Mouse (Mus musculus) hindbrain, embryonic 13.5 days (tissue): ENCODE measurements around the gene Slc4a11. TPM values are rescaled to one million over a fixed set of nuclear protein-coding genes. Genes with fewer than 3 reads are reported as not detected.

Experiments used
- ATAC-seq: fragments of 200-750 bp; cut with Nextera tagmentation; 2 replicates; pipeline ENCODE4 v1.8.0; 2017; ENCODE audit warnings: moderate TSS enrichment; ENCODE audit not compliant: low FRiP score
- H3K27ac ChIP-seq: fragments of 300-500 bp; sonication (generic); 2 replicates; pipeline ENCODE4 v1.5.1; 2015; ENCODE audit warnings: inconsistent platforms, mild to moderate bottlenecking, moderate library complexity
- H3K27me3 ChIP-seq: fragments of 300-500 bp; sonication (generic); 2 replicates; pipeline ENCODE4 v1.6.1; 2015; ENCODE audit warnings: mild to moderate bottlenecking, inconsistent platforms
- H3K36me3 ChIP-seq: fragments of 300-500 bp; sonication (generic); 2 replicates; pipeline ENCODE4 v1.6.1; 2015; ENCODE audit warnings: mild to moderate bottlenecking, inconsistent platforms
- H3K4me1 ChIP-seq: fragments of 300-500 bp; sonication (generic); replicated peaks from 2 replicates; pipeline ENCODE4 v1.6.1; 2015; ENCODE audit warnings: inconsistent platforms
- H3K4me2 ChIP-seq: fragments of 300-500 bp; sonication (generic); 2 replicates; pipeline ENCODE4 v1.6.1; 2015; ENCODE audit warnings: inconsistent platforms, mild to moderate bottlenecking, moderate library complexity
- H3K4me3 ChIP-seq: fragments of 300-500 bp; sonication (generic); 2 replicates; pipeline ENCODE4 v1.5.1; 2015; ENCODE audit warnings: mild to moderate bottlenecking, inconsistent platforms
- H3K9ac ChIP-seq: fragments of 300-500 bp; sonication (generic); 2 replicates; pipeline ENCODE4 v1.6.1; 2015; ENCODE audit warnings: mild to moderate bottlenecking, inconsistent platforms
- H3K9me3 ChIP-seq: fragments of 300-500 bp; sonication (generic); 2 replicates; pipeline ENCODE4 v1.6.1; 2016; ENCODE audit warnings: inconsistent platforms
- WGBS: fragments of 180-500 bp; shearing (Covaris S2); methylation state at CpG from one replicate; pipeline ENCODE4 v1.1.7; 2015; 5-methylcytosine and 5-hydroxymethylcytosine counted together
- polyA plus RNA-seq: library from polyadenylated mRNA; unstranded; fragments of >200 nt; fragmentation: Nextera tagmentation; extraction: Ambion mirVana; gene quantifications from 2 replicates; pipeline ENCODE4 v1.2.1, GENCODE M21; 2015

The Slc4a11 gene
- polyA plus RNA-seq = 0.32 and 1.1 TPM in 2 replicates

- peak within 1 kb of the TSS; percentile 70 for H3K9ac ChIP-seq
- H3K4me3 ChIP-seq = peak within 1 kb of the TSS; percentile 52
- no peaks in the 10 kb centered on the region for H3K36me3 ChIP-seq
- peak within 1 kb of the TSS; percentile 98 for H3K4me2 ChIP-seq
- peaks cover 61% of the 10 kb centered on the region for H3K27me3 ChIP-seq
- under 1% methylated on average over 65 of the region's 65 CpGs for WGBS
- peaks cover 21% of the 10 kb centered on the region for H3K4me1 ChIP-seq
- ATAC-seq = peak; percentile 56
- H3K9me3 ChIP-seq = no peaks in the 10 kb centered on the region
- H3K27ac ChIP-seq = no peak within 1 kb of the TSS
Observed at GRCm38 (mm10) chr2:130697153-130697810, at the start of gene Slc4a11. Gene Slc4a11, minus strand, starts transcription at chr2:130697519.

DNA sequence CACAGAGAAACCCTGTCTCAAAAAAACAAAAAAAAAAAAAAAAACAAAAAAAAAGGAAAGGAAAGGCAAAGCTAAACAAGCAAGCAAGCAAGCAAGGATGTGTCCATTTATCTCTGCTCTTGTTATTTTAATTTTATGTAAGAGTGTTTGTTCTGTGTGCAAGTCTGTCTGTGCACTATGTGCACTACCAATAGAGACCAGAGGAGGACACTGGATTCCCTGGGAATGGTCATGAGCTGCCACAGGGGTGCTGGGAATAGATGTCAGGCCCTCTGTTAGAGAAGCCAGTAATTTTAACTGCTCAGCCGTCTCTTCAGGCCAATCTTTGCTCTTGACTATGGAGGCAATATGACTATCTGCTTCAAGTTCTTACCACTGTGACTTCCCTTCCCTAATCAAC is 46.3 kb upstream of the Slc4a11 start:
- H3K4me1 ChIP-seq = no peaks in the 10 kb centered on the region
- H3K27me3 ChIP-seq = no peaks in the 10 kb centered on the region
- H3K27ac ChIP-seq = no peak overlapping the region
- H3K4me3 ChIP-seq = no peak overlapping the region
- 100% methylated on average over 1 of the region's 1 CpGs for WGBS
- no peak overlapping the region for H3K9ac ChIP-seq
- ATAC-seq = no peak
- H3K36me3 ChIP-seq = peaks cover 100% of the 10 kb centered on the region
- no peak overlapping the region for H3K4me2 ChIP-seq
- H3K9me3 ChIP-seq = 0 out of 2 replicates have a peak, but pooled peaks cover 4% of the 10 kb centered on the region

DNA sequence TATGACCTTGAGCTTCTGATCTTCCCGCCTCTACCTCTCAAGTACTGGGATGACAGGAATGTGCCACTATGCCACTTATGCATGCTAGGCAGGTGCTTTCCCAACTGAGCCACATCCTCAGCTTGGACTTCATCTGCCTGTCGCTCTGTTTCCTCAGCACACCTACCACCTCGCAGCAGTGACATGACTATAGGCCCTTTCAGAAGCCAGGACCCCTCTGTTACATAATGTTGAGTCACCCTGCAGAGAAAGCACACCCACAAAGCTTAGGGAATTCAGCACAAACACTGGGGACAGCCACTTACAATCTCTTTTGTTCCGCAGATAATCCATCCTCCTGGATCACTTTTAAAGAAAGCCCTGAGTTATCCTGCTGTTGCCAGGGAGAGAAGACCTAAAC is 42.8 kb upstream of the Slc4a11 start:
- H3K4me3 ChIP-seq = no peak overlapping the region
- no peak for ATAC-seq
- WGBS = 44% methylated on average over 4 of the region's 4 CpGs

DNA sequence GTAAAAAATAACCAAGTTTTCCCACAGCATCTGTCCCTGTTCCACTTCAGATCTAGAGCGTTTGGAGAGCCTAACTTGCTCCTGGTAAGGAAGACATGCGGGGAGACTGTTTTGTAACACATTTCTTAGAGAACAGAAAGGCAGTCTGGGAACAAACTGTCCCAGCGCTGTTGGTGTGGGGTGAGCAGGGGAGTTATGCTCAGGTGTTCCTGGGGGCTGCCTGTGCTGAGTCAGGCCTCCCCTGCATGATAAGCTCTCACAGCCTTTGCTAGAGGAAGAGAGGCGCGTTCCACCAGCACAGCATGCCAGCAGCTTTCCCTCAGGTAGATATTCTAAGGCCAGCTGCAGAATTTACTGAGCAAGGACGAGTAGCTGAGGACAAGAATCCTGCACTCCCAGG is 40.7 kb upstream of the Slc4a11 start:
- no peaks in the 10 kb centered on the region for H3K27me3 ChIP-seq
- WGBS = 74% methylated on average over 6 of the region's 6 CpGs
- no peak overlapping the region for H3K4me3 ChIP-seq
- ATAC-seq = no peak
- H3K9ac ChIP-seq = no peak overlapping the region
- no peak overlapping the region for H3K27ac ChIP-seq
- peaks cover 99% of the 10 kb centered on the region for H3K36me3 ChIP-seq
- no peaks in the 10 kb centered on the region for H3K4me1 ChIP-seq
- H3K9me3 ChIP-seq = no peaks in the 10 kb centered on the region
- H3K4me2 ChIP-seq = no peak overlapping the region

More for the DNA sequence above, 42.8 kb upstream of the Slc4a11 start:
- peaks cover 100% of the 10 kb centered on the region for H3K36me3 ChIP-seq
- no peak overlapping the region for H3K4me2 ChIP-seq
- H3K4me1 ChIP-seq = no peaks in the 10 kb centered on the region
- H3K27ac ChIP-seq = no peak overlapping the region
- H3K9me3 ChIP-seq = no peaks in the 10 kb centered on the region
- H3K27me3 ChIP-seq = no peaks in the 10 kb centered on the region
- no peak overlapping the region for H3K9ac ChIP-seq

DNA sequence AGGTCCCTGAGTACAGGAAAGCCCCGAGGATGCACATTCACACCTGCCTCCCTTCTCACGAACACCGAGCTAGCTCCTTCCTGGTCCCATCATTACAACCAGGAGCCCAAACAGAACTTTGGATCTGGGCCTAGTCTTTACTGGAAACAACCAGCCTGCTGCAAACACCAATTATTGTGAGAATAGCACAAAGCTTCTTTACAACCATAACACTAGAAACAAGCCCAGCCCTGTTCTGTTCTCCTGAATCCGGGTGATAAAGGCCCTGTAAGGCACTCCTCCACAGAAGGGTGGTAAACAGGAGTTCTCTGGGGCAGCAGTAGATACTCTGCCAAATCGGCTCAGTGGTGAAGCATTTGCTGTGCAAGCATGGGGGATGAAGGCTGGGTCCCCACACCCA is 38.0 kb upstream of the Slc4a11 start:
- H3K9ac ChIP-seq = no peak overlapping the region
- H3K27ac ChIP-seq = no peak overlapping the region
- no peak overlapping the region for H3K4me3 ChIP-seq
- H3K4me2 ChIP-seq = no peak overlapping the region
- no peaks in the 10 kb centered on the region for H3K9me3 ChIP-seq
- no peaks in the 10 kb centered on the region for H3K27me3 ChIP-seq
- WGBS = 90% methylated on average over 5 of the region's 5 CpGs
- H3K4me1 ChIP-seq = no peaks in the 10 kb centered on the region
- H3K36me3 ChIP-seq = peaks cover 97% of the 10 kb centered on the region
- ATAC-seq = no peak

DNA sequence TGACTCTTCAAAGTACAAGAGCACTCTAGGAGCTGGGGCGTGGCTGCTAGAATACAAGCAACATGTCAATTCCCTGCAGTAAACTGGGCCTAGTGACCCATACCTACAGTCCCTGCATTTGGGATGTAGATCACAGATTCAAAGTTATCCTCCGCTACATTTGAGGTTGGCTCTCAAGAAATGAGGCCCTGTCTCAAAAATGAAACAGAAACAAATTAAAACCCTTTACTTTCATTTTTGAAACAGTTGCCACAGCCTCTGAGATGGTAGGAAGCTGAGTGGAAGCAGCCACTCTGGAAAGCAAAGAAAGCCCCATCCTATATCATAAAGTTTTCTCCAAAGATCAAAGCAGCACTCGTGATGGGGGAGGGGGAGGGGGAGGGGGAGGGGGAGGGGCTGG is 36.1 kb upstream of the Slc4a11 start:
- H3K4me3 ChIP-seq = no peak overlapping the region
- no peaks in the 10 kb centered on the region for H3K27me3 ChIP-seq
- H3K4me2 ChIP-seq = no peak overlapping the region
- no peaks in the 10 kb centered on the region for H3K9me3 ChIP-seq
- no peaks in the 10 kb centered on the region for H3K4me1 ChIP-seq
- H3K9ac ChIP-seq = no peak overlapping the region
- no peak overlapping the region for H3K27ac ChIP-seq
- peaks cover 97% of the 10 kb centered on the region for H3K36me3 ChIP-seq
- no peak for ATAC-seq
- 100% methylated on average over 2 of the region's 3 CpGs for WGBS

DNA sequence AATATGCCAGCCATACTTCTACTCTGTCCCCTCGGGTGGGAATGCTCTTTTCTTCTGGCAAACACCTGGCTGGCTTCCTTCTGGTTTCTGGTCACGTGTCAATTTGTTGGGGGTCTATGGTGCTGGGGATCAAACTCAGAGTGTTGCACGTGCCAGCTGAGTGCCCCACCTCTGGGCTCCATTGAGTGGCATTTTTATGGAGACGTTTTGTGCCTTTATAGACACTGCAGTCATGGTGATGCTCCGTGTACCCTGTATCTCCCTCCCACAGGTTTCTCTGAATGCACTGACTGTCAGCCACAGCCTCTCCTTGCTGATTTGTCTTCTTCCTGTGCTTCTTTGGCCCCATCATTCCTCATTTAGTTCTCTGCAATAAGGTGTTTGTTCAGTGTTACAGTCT is 34.5 kb upstream of the Slc4a11 start:
- no peak for ATAC-seq
- Histone ChIP-seq H3K27ac (no peak overlapping the region), H3K4me2 (no peak overlapping the region), H3K9me3 (no peaks in the 10 kb centered on the region), H3K27me3 (no peaks in the 10 kb centered on the region), H3K4me3 (no peak overlapping the region), H3K36me3 (peaks cover 97% of the 10 kb centered on the region), H3K4me1 (no peaks in the 10 kb centered on the region), H3K9ac (no peak overlapping the region)
- 81% methylated on average over 5 of the region's 5 CpGs for WGBS

- Histone ChIP-seq H3K27ac (no peak overlapping the region), H3K9ac (no peak overlapping the region), H3K36me3 (peaks cover 97% of the 10 kb centered on the region), H3K4me2 (no peak overlapping the region), H3K4me3 (no peak overlapping the region), H3K9me3 (no peaks in the 10 kb centered on the region), H3K4me1 (no peaks in the 10 kb centered on the region), H3K27me3 (no peaks in the 10 kb centered on the region)
- WGBS = 94% methylated on average over 9 of the region's 9 CpGs
- no peak for ATAC-seq
Observed at GRCm38 (mm10) chr2:130730746-130731145, 33.4 kb upstream of the Slc4a11 start.

GRCm38 (mm10) chr2:130728906-130729585 is 31.7 kb upstream of the Slc4a11 start:
- H3K9ac ChIP-seq = no peak overlapping the region
- no peak overlapping the region for H3K27ac ChIP-seq
- no peak overlapping the region for H3K4me3 ChIP-seq
- H3K4me1 ChIP-seq = no peaks in the 10 kb centered on the region
- no peak for ATAC-seq
- no peaks in the 10 kb centered on the region for H3K27me3 ChIP-seq
- H3K4me2 ChIP-seq = no peak overlapping the region
- H3K36me3 ChIP-seq = peaks cover 97% of the 10 kb centered on the region
- 97% methylated on average over 2 of the region's 2 CpGs for WGBS
- no peaks in the 10 kb centered on the region for H3K9me3 ChIP-seq

GRCm38 (mm10) chr2:130727752-130728151 is 30.4 kb upstream of the Slc4a11 start:
- WGBS = 86% methylated on average over 1 of the region's 1 CpGs
- no peak overlapping the region for H3K4me2 ChIP-seq
- H3K27me3 ChIP-seq = no peaks in the 10 kb centered on the region
- no peak overlapping the region for H3K4me3 ChIP-seq
- H3K4me1 ChIP-seq = no peaks in the 10 kb centered on the region
- no peak overlapping the region for H3K27ac ChIP-seq
- H3K9ac ChIP-seq = no peak overlapping the region
- peaks cover 99% of the 10 kb centered on the region for H3K36me3 ChIP-seq
- H3K9me3 ChIP-seq = no peaks in the 10 kb centered on the region
- ATAC-seq = no peak

- H3K9me3 ChIP-seq = no peaks in the 10 kb centered on the region
- no peak overlapping the region for H3K4me2 ChIP-seq
- no peak overlapping the region for H3K27ac ChIP-seq
- WGBS = 85% methylated on average over 4 of the region's 4 CpGs
- no peak overlapping the region for H3K4me3 ChIP-seq
- H3K27me3 ChIP-seq = no peaks in the 10 kb centered on the region
- H3K9ac ChIP-seq = no peak overlapping the region
- H3K4me1 ChIP-seq = no peaks in the 10 kb centered on the region
- H3K36me3 ChIP-seq = peaks cover 97% of the 10 kb centered on the region
- no peak for ATAC-seq
Observed at GRCm38 (mm10) chr2:130724369-130724768, 27.1 kb upstream of the Slc4a11 start.

GRCm38 (mm10) chr2:130717951-130718350 is 20.6 kb upstream of the Slc4a11 start:
- no peak overlapping the region for H3K27ac ChIP-seq
- H3K27me3 ChIP-seq = no peaks in the 10 kb centered on the region
- H3K9me3 ChIP-seq = no peaks in the 10 kb centered on the region
- ATAC-seq = no peak
- H3K4me1 ChIP-seq = no peaks in the 10 kb centered on the region
- no peak overlapping the region for H3K4me2 ChIP-seq
- H3K36me3 ChIP-seq = peaks cover 92% of the 10 kb centered on the region
- H3K4me3 ChIP-seq = no peak overlapping the region
- no peak overlapping the region for H3K9ac ChIP-seq
- 77% methylated on average over 6 of the region's 6 CpGs for WGBS

DNA sequence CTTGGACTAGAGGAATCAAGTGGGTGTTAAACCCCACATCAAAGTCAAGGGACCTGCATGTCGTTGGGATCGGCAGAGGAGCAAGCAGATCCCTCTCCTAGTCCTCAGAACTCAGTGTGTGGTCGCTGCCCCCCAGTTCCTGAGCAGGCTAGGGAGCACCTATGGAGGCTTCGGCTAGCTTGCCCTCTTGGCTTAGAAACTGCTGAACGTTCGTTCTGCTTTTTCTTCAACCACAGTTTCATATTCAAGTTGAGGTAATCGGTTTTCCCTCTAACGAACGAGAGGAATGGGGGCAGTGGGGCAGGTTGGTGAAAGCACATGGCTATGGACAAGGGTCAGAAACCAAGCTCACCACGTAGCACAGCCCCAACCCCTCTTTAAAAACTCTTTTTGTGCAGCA is 9.7 kb upstream of the Slc4a11 start:
- H3K36me3 ChIP-seq = peaks cover 64% of the 10 kb centered on the region
- 74% methylated on average over 10 of the region's 10 CpGs for WGBS
- no peak overlapping the region for H3K9ac ChIP-seq
- no peaks in the 10 kb centered on the region for H3K27me3 ChIP-seq
- H3K4me3 ChIP-seq = no peak overlapping the region
- no peak for ATAC-seq
- no peak overlapping the region for H3K4me2 ChIP-seq
- no peak overlapping the region for H3K27ac ChIP-seq
- no peaks in the 10 kb centered on the region for H3K9me3 ChIP-seq
- peaks cover 2% of the 10 kb centered on the region; the same call in 1 of the 2 replicates for H3K4me1 ChIP-seq
